Mouse (Mus musculus) heart, embryonic 15.5 days (tissue): Measurements from ENCODE around the gene Man2a1. TPM values are rescaled to one million over a fixed set of nuclear protein-coding genes. Genes with fewer than 3 reads are reported as not detected.
"Not testable (repeated sequence)": the region's sequence is repeated elsewhere in the genome, so short reads cannot be mapped to it uniquely, and the experiment has no call there.

Experiments
- ATAC-seq: fragments of 200-750 bp; cut with Nextera tagmentation; replicated peaks from 2 replicates; pipeline ENCODE4 v1.8.0; 2017; ENCODE audit warnings: low read depth, moderate TSS enrichment; ENCODE audit not compliant: insufficient number of reproducible peaks, insufficient read depth, low FRiP score
- H3K27ac ChIP-seq: fragments of 300-500 bp; sonication (generic); 2 replicates; pipeline ENCODE4 v1.5.1; 2015; ENCODE audit warnings: mild to moderate bottlenecking, inconsistent platforms
- H3K27me3 ChIP-seq: fragments of 300-500 bp; sonication (generic); 2 replicates; pipeline ENCODE4 v1.6.1; 2015; ENCODE audit warnings: inconsistent platforms
- H3K36me3 ChIP-seq: fragments of 300-500 bp; sonication (generic); 2 replicates; pipeline ENCODE4 v1.6.1; 2015; ENCODE audit warnings: mild to moderate bottlenecking, inconsistent platforms
- H3K4me1 ChIP-seq: fragments of 300-500 bp; sonication (generic); replicated peaks from 2 replicates; pipeline ENCODE4 v1.6.1; 2015; ENCODE audit warnings: inconsistent platforms
- H3K4me2 ChIP-seq: fragments of 300-500 bp; sonication (generic); 2 replicates; pipeline ENCODE4 v1.6.1; 2015; ENCODE audit warnings: inconsistent platforms, mild to moderate bottlenecking, moderate library complexity
- H3K4me3 ChIP-seq: fragments of 300-500 bp; sonication (generic); 2 replicates; pipeline ENCODE4 v1.5.1; 2015; ENCODE audit warnings: mild to moderate bottlenecking, inconsistent platforms
- H3K9ac ChIP-seq: fragments of 300-500 bp; sonication (generic); 2 replicates; pipeline ENCODE4 v1.6.1; 2015; ENCODE audit warnings: mild to moderate bottlenecking, inconsistent platforms
- H3K9me3 ChIP-seq: fragments of 300-500 bp; sonication (generic); replicated peaks from 2 replicates; pipeline ENCODE4 v1.6.1; 2016; ENCODE audit warnings: inconsistent platforms
- WGBS: fragments of 180-500 bp; shearing (Covaris S2); methylation state at CpG from one replicate; pipeline ENCODE4 v1.1.7; 2015; ENCODE audit warnings: mixed read lengths; 5-methylcytosine and 5-hydroxymethylcytosine counted together
- polyA plus RNA-seq: library from polyadenylated mRNA; unstranded; fragments of >200 nt; fragmentation: Nextera tagmentation; extraction: Ambion mirVana; gene quantifications from 2 replicates; pipeline ENCODE4 v1.2.1, GENCODE M21; 2015

Man2a1 gene
- polyA plus RNA-seq, 1 experiment from 2014 or later, result 5.1 TPM

GRCm38 (mm10) chr17:64755191-64755590 lies 154.7 kb downstream of the Man2a1 start:
- no peak overlapping the region for H3K27ac ChIP-seq
- no peak for ATAC-seq
- no peak overlapping the region for H3K9ac ChIP-seq
- H3K4me1 ChIP-seq, result no peaks in the 10 kb centered on the region
- H3K36me3 ChIP-seq, result no peaks in the 10 kb centered on the region
- H3K27me3 ChIP-seq, result no peaks in the 10 kb centered on the region
- 86% methylated on average over 5 of the region's 5 CpGs for WGBS
- H3K9me3 ChIP-seq, result no peaks in the 10 kb centered on the region
- H3K4me2 ChIP-seq, result no peak overlapping the region
- H3K4me3 ChIP-seq, result no peak overlapping the region

- not testable (repeated sequence) for ATAC-seq, H3K4me1 ChIP-seq, H3K27me3 ChIP-seq, H3K4me3 ChIP-seq, H3K27ac ChIP-seq, H3K9me3 ChIP-seq, H3K36me3 ChIP-seq, H3K4me2 ChIP-seq, H3K9ac ChIP-seq
- WGBS, result 56% methylated on average over 4 of the region's 4 CpGs
Measured at GRCm38 (mm10) chr17:64762651-64763050, 162.1 kb downstream of the Man2a1 start.

- WGBS, result 92% methylated on average over 4 of the region's 4 CpGs
- H3K27ac ChIP-seq, result no peak overlapping the region
- H3K9ac ChIP-seq, result no peak overlapping the region
- no peak overlapping the region for H3K4me3 ChIP-seq
- H3K4me1 ChIP-seq, result peaks cover 3% of the 10 kb centered on the region; the same call in 1 of the 2 replicates
- no peak overlapping the region for H3K4me2 ChIP-seq
- H3K27me3 ChIP-seq, result no peaks in the 10 kb centered on the region
- 0 out of 2 replicates have a peak, but pooled peaks cover 3% of the 10 kb centered on the region for H3K9me3 ChIP-seq
- H3K36me3 ChIP-seq, result no peaks in the 10 kb centered on the region
- no peak for ATAC-seq
Measured at GRCm38 (mm10) chr17:64763491-64763890, 163.0 kb downstream of the Man2a1 start.

GRCm38 (mm10) chr17:64764175-64765122 lies 163.9 kb downstream of the Man2a1 start:
- H3K27me3 ChIP-seq, result no peaks in the 10 kb centered on the region
- H3K36me3 ChIP-seq, result no peaks in the 10 kb centered on the region
- 85% methylated on average over 11 of the region's 11 CpGs for WGBS

GRCm38 (mm10) chr17:64765286-64765685 lies 164.8 kb downstream of the Man2a1 start:
- no peaks in the 10 kb centered on the region for H3K36me3 ChIP-seq
- no peak overlapping the region; the same call in 1 of the 2 replicates for H3K4me2 ChIP-seq
- no peak for ATAC-seq
- H3K27ac ChIP-seq, result no peak overlapping the region
- no peak overlapping the region for H3K4me3 ChIP-seq
- H3K27me3 ChIP-seq, result no peaks in the 10 kb centered on the region
- peaks cover 3% of the 10 kb centered on the region; the same call in 1 of the 2 replicates for H3K4me1 ChIP-seq
- 0 out of 2 replicates have a peak, but pooled peaks cover 3% of the 10 kb centered on the region for H3K9me3 ChIP-seq
- H3K9ac ChIP-seq, result no peak overlapping the region
- 28% methylated on average over 9 of the region's 9 CpGs for WGBS

More at GRCm38 (mm10) chr17:64764175-64765122, 163.9 kb downstream of the Man2a1 start:
- H3K9ac ChIP-seq, result no peak overlapping the region
- H3K9me3 ChIP-seq, result 0 out of 2 replicates have a peak, but pooled peaks cover 3% of the 10 kb centered on the region
- H3K4me2 ChIP-seq, result no peak overlapping the region
- no peak overlapping the region for H3K27ac ChIP-seq
- no peak for ATAC-seq
- H3K4me1 ChIP-seq, result peaks cover 3% of the 10 kb centered on the region; the same call in 1 of the 2 replicates
- H3K4me3 ChIP-seq, result no peak overlapping the region

- no peak overlapping the region for H3K9ac ChIP-seq
- no peak overlapping the region for H3K27ac ChIP-seq
- 0 out of 2 replicates have a peak, but pooled peaks cover 3% of the 10 kb centered on the region for H3K9me3 ChIP-seq
- H3K27me3 ChIP-seq, result no peaks in the 10 kb centered on the region
- H3K4me1 ChIP-seq, result peaks cover 3% of the 10 kb centered on the region; the same call in 1 of the 2 replicates
- WGBS, result 70% methylated on average over 6 of the region's 6 CpGs
- no peak overlapping the region for H3K4me3 ChIP-seq
- H3K36me3 ChIP-seq, result no peaks in the 10 kb centered on the region
- no peak for ATAC-seq
- H3K4me2 ChIP-seq, result no peak overlapping the region
Measured at GRCm38 (mm10) chr17:64766507-64766906, 166.0 kb downstream of the Man2a1 start.

GRCm38 (mm10) chr17:64770277-64770676 lies 169.7 kb downstream of the Man2a1 start:
- no peaks in the 10 kb centered on the region for H3K9me3 ChIP-seq
- no peak overlapping the region for H3K27ac ChIP-seq
- H3K4me1 ChIP-seq, result peaks cover 2% of the 10 kb centered on the region; the same call in 1 of the 2 replicates
- no peak for ATAC-seq
- H3K9ac ChIP-seq, result no peak overlapping the region
- no peaks in the 10 kb centered on the region for H3K36me3 ChIP-seq
- no peak overlapping the region for H3K4me2 ChIP-seq
- WGBS, result 79% methylated on average over 1 of the region's 1 CpGs
- no peak overlapping the region for H3K4me3 ChIP-seq
- H3K27me3 ChIP-seq, result no peaks in the 10 kb centered on the region

GRCm38 (mm10) chr17:64772611-64773010 lies 172.1 kb downstream of the Man2a1 start:
- ATAC-seq, result no peak
- no peaks in the 10 kb centered on the region for H3K27me3 ChIP-seq
- no peaks in the 10 kb centered on the region for H3K4me1 ChIP-seq
- no peak overlapping the region for H3K4me3 ChIP-seq
- no peaks in the 10 kb centered on the region for H3K36me3 ChIP-seq
- no peak overlapping the region for H3K4me2 ChIP-seq
- H3K9me3 ChIP-seq, result no peaks in the 10 kb centered on the region
- no peak overlapping the region for H3K9ac ChIP-seq
- H3K27ac ChIP-seq, result no peak overlapping the region

GRCm38 (mm10) chr17:64774218-64774617 lies 173.7 kb downstream of the Man2a1 start:
- WGBS, result 84% methylated on average over 5 of the region's 5 CpGs
- H3K4me1 ChIP-seq, result no peaks in the 10 kb centered on the region
- H3K4me3 ChIP-seq, result no peak overlapping the region
- H3K4me2 ChIP-seq, result no peak overlapping the region
- no peaks in the 10 kb centered on the region for H3K36me3 ChIP-seq
- no peak for ATAC-seq
- H3K27me3 ChIP-seq, result no peaks in the 10 kb centered on the region
- H3K27ac ChIP-seq, result no peak overlapping the region
- no peaks in the 10 kb centered on the region for H3K9me3 ChIP-seq
- no peak overlapping the region for H3K9ac ChIP-seq

- no peaks in the 10 kb centered on the region for H3K27me3 ChIP-seq
- H3K27ac ChIP-seq, result no peak overlapping the region
- H3K9me3 ChIP-seq, result no peaks in the 10 kb centered on the region
Measured at GRCm38 (mm10) chr17:64778300-64778699, 177.8 kb downstream of the Man2a1 start.

GRCm38 (mm10) chr17:64778756-64779155 lies 178.2 kb downstream of the Man2a1 start:
- Histone ChIP-seq H3K4me2 (no peak overlapping the region), H3K27me3 (no peaks in the 10 kb centered on the region), H3K9me3 (no peaks in the 10 kb centered on the region), H3K36me3 (no peaks in the 10 kb centered on the region), H3K4me3 (no peak overlapping the region), H3K27ac (no peak overlapping the region), H3K9ac (no peak overlapping the region), H3K4me1 (no peaks in the 10 kb centered on the region)
- ATAC-seq, result no peak
- WGBS, result 88% methylated on average over 12 of the region's 12 CpGs

More at GRCm38 (mm10) chr17:64778300-64778699, 177.8 kb downstream of the Man2a1 start:
- Histone ChIP-seq H3K36me3 (no peaks in the 10 kb centered on the region), H3K4me2 (no peak overlapping the region), H3K4me3 (no peak overlapping the region), H3K9ac (no peak overlapping the region), H3K4me1 (no peaks in the 10 kb centered on the region)
- ATAC-seq, result no peak
- WGBS, result 75% methylated on average over 3 of the region's 3 CpGs
